Mouse (Mus musculus) 3T3-L1 (cell line): ENCODE measurements around the gene Dapk1.

ENCODE experiments used
- DNase-seq: peaks from one replicate; pipeline ENCODE4 v3.0.0-alpha.2; 2015; ENCODE audit warnings: low read depth, low spot score

Dapk1 gene

GRCm38 (mm10) chr13:60740248-60740647 is 138.5 kb downstream of the Dapk1 start:
- no peak for DNase-seq

DNA sequence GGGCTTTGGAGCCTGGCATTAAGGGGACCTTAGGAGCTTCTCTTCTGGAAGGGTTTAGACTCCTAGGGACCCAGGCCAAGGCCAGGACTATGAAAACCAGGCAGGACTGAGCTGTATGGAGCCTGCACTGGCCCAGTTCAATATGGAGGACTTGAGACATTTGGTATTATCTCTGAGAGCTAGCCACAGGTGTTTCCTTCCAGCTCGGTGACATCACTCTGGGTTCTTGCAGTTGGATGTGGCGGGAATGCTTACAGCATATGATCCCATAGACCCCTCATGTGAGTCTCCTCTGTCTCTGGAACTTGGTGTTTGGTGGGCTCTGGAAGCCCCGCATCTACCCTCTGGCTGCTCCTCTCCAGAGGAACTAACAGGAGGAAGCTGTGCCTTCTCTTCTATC is 140.9 kb downstream of the Dapk1 start:
- no peak for DNase-seq

- DNase-seq: no peak
These were observed 141.8 kb downstream of the Dapk1 start for GRCm38 (mm10) chr13:60743381-60744077.

- peak; percentile 79 for DNase-seq
These were observed 142.3 kb downstream of the Dapk1 start for GRCm38 (mm10) chr13:60744078-60744460.

GRCm38 (mm10) chr13:60744736-60745135 is 143.0 kb downstream of the Dapk1 start:
- DNase-seq: no peak

GRCm38 (mm10) chr13:60745358-60745757 is 143.6 kb downstream of the Dapk1 start:
- DNase-seq: no peak

DNA sequence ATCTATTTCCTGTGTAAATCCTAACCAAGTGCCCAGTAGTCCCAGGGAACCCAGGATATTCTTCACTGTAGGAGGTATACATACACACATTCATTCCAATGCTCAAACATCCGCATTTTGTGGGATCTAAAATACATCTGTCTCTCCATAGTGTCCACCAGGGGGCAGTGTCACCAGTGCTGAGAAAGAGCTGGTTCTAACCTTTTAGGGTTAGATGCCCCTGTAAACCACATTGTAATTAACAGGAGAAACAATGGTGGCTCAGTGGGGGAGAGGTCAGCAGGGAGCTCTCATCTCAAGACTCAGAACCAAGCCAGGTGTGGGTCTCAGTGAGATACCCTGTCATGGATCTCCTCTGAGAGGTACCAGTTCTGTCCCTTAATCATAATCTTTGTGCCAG is 144.5 kb downstream of the Dapk1 start:
- peak; percentile 60 for DNase-seq

- DNase-seq: no peak
These were observed 145.5 kb downstream of the Dapk1 start for GRCm38 (mm10) chr13:60747201-60747600.

GRCm38 (mm10) chr13:60748556-60748955 is 146.8 kb downstream of the Dapk1 start:
- peak; percentile 45 for DNase-seq

GRCm38 (mm10) chr13:60750930-60751329 is 149.2 kb downstream of the Dapk1 start:
- no peak for DNase-seq

- DNase-seq: no peak
These were observed 151.5 kb downstream of the Dapk1 start for GRCm38 (mm10) chr13:60753216-60753615.

- DNase-seq: no peak
These were observed 153.5 kb downstream of the Dapk1 start for GRCm38 (mm10) chr13:60755251-60755650.

DNA sequence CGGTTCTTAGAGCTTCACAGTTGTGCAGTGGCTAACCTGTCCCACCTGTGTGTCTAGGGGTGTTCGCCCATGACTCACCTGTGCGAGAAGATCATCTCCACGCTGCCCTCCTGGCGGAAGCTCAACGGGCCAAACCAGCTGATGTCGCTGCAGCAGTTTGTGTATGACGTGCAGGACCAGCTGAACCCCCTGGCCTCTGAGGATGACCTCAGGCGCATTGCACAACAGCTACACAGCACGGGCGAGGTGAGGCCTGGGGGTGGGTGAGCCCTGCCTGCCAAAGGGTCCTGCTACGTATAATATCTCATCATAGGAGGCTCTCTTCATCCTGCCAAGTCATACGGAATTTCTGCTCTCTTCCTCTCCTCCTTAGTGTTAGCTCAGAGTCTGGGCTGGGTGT is 155.5 kb downstream of the Dapk1 start:
- no peak for DNase-seq

DNA sequence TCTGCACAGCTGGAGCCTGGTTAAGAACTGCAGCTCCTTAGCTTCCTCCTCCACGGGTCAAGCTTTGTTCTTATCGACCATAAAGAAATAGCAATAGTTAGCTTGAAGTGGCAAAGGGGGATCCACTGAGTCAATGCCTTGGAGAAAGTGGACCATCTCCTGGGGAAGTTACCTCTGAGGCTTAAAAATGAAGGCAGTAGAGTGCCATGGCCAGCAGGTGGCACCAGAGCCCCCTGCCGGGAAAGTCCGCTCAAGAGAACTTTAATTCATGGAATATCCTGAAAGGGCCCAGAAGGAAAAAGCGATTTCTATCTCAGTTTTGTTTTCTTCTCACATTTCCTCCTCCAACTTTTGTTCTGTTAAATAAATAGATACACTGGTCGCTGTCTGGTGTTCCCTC is 157.4 kb downstream of the Dapk1 start:
- DNase-seq: peak; percentile 65

- DNase-seq: no peak
These were observed 158.6 kb downstream of the Dapk1 start for GRCm38 (mm10) chr13:60760392-60760791.

DNA sequence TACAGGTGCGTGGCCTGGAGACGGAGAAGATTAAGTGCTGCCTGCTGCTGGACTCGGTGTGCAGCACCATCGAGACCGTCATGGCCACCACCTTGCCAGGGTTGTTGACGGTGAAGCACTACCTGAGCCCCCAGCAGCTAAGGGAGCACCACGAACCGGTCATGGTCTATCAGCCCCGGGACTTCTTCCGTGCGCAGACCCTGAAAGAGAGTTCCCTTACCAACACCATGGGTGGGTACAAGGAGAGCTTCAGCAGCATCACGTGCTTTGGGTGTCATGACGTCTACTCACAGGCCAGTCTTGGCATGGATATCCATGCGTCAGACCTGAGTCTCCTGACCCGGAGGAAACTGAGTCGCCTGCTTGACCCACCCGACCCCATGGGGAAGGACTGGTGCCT is 159.4 kb downstream of the Dapk1 start:
- DNase-seq: no peak

DNA sequence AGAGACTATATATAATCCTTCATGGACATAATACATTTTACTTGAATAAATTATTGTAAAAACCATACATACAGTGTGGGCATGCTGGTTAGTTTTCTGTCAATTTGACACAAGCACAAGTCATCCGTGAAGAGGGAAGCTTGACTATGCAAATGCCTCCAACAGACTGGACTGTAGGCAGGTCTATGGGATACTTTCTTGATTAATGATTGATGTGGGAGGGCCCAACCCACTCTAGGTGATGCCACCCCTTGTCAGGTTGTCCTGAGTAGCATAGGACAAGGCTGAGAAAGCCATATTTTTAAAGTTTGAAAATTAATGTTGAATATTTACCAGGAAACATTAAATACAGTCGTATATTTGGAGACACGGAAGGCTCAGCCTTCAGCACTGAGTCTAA is 178.8 kb downstream of the Dapk1 start:
- no peak for DNase-seq

GRCm38 (mm10) chr13:60783301-60783700 is 181.6 kb downstream of the Dapk1 start:
- DNase-seq: no peak

- no peak for DNase-seq
These were observed 184.5 kb downstream of the Dapk1 start, which contains the start of gene BC051665 for GRCm38 (mm10) chr13:60786264-60786663. TSS of gene BC051665 (minus strand) at chr13:60786364.

- no peak for DNase-seq
These were observed 187.7 kb downstream of the Dapk1 start for GRCm38 (mm10) chr13:60789466-60789865.

DNA sequence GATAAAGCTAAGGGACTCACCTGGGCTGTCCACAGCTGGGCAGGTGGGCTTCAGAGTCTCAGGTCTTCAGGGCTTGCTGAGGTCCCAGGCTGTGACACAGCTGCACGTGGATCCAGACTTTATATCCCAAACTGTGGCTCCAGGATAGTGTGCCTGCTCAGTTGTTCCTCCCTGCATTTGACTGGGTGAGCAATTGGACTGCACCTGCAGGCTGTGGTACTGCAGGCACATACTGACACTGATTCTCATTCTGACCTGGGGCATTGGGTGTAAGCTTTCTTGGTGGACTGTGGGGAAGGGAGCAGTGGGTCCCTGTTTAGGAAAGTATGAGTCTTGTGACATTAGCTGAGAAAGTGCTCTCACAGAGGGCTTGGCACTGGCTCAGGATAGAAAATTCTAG is 201.0 kb downstream of the Dapk1 start, which contains the start of gene Ctsll3:
Ctsll3 (minus strand) TSS at position 101 of the 400 bp plus-strand sequence.
- no peak for DNase-seq

DNA sequence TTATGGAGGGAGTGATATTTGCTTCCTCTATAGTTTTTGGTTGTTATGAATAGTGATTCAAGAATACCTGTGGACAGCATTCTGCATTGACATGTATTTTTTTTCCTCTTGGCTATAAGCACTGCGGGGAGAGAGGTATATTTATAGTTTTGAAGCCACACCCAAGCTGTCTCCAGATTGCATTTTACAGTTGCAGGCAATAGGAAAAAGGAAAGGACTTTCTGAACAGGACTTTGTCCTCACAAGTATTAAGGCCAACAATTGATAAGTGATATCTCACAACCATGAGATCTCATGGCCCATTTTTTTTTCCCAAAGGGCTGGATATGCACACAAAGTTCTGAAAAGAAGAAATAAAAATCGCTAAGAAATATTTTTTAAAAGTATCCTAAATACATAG is 207.9 kb downstream of the Dapk1 start:
- no peak for DNase-seq

GRCm38 (mm10) chr13:60812768-60813167 is 211.0 kb downstream of the Dapk1 start:
- DNase-seq: no peak
